Mouse (Mus musculus) midbrain, embryonic 10.5 days (tissue): Measurements from ENCODE around the gene Sprtn. TPM values are rescaled to one million over a fixed set of nuclear protein-coding genes. Genes with fewer than 3 reads are reported as not detected.

Source experiments
- DNase-seq: peaks from one replicate; pipeline ENCODE4 v3.0.0-alpha.2; 2017; ENCODE audit warnings: low spot score
- H3K27ac ChIP-seq: fragments of 300-500 bp; sonication (generic); replicated peaks from 2 replicates; pipeline ENCODE4 v1.5.1; 2016; ENCODE audit warnings: mild to moderate bottlenecking
- H3K27me3 ChIP-seq: fragments of 300-500 bp; sonication (generic); 2 replicates; pipeline ENCODE4 v1.6.1; 2016; ENCODE audit warnings: low read depth, mild to moderate bottlenecking; ENCODE audit not compliant: poor library complexity, severe bottlenecking
- H3K36me3 ChIP-seq: fragments of 300-500 bp; sonication (generic); 2 replicates; pipeline ENCODE4 v1.6.1; 2016; ENCODE audit warnings: mild to moderate bottlenecking, moderate library complexity
- H3K4me1 ChIP-seq: fragments of 300-500 bp; sonication (generic); 2 replicates; pipeline ENCODE4 v1.6.1; 2016
- H3K4me3 ChIP-seq: fragments of 300-500 bp; sonication (generic); 2 replicates; pipeline ENCODE4 v1.5.1; 2016; ENCODE audit warnings: mild to moderate bottlenecking, moderate library complexity
- H3K9me3 ChIP-seq: fragments of 300-500 bp; sonication (generic); replicated peaks from 2 replicates; pipeline ENCODE4 v1.6.1; 2016; ENCODE audit warnings: mild to moderate bottlenecking
- WGBS: fragments of 180-500 bp; shearing (Covaris S2); methylation state at CpG from one replicate; pipeline ENCODE4 v1.1.7; 2016; 5-methylcytosine and 5-hydroxymethylcytosine counted together
- polyA plus RNA-seq: library from polyadenylated mRNA; unstranded; fragments of >200 nt; fragmentation: Nextera tagmentation; extraction: Ambion mirVana; gene quantifications from 2 replicates; pipeline ENCODE4 v1.2.1, GENCODE M21; 2016

Gene Sprtn
- 10.6 and 14.7 TPM in 2 replicates for polyA plus RNA-seq

- Histone ChIP-seq H3K9me3 (no peaks in the 10 kb centered on the region), H3K36me3 (peaks cover 66% of the 10 kb centered on the region)
- WGBS = under 1% methylated on average over 114 of the region's 114 CpGs
These were observed at the start of gene Sprtn, which contains the start of gene Exoc8 for GRCm38 (mm10) chr8:124897386-124898250. Gene Sprtn, plus strand, starts transcription at chr8:124897886. Gene Exoc8, minus strand, starts transcription at chr8:124897705.

GRCm38 (mm10) chr8:124853511-124853910 lies 44.2 kb upstream of the Sprtn start:
- WGBS = 100% methylated on average over 1 of the region's 1 CpGs
- no peak overlapping the region for H3K4me3 ChIP-seq
- H3K27ac ChIP-seq = no peak overlapping the region
- H3K36me3 ChIP-seq = peaks cover 63% of the 10 kb centered on the region
- DNase-seq = no peak
- H3K9me3 ChIP-seq = peaks cover 45% of the 10 kb centered on the region
- H3K4me1 ChIP-seq = no peaks in the 10 kb centered on the region
- no peaks in the 10 kb centered on the region for H3K27me3 ChIP-seq

More at GRCm38 (mm10) chr8:124897386-124898250, at the start of gene Sprtn, which contains the start of gene Exoc8:
- peak; percentile 98 for DNase-seq
- Histone ChIP-seq H3K27ac (peak within 1 kb of the TSS; percentile 86), H3K4me1 (peaks cover 34% of the 10 kb centered on the region), H3K4me3 (peak within 1 kb of the TSS; percentile 97), H3K27me3 (no peaks in the 10 kb centered on the region)

GRCm38 (mm10) chr8:124859466-124859865 lies 38.2 kb upstream of the Sprtn start:
- Histone ChIP-seq H3K27ac (no peak overlapping the region), H3K9me3 (peaks cover 26% of the 10 kb centered on the region; the same call in 1 of the 2 replicates), H3K4me3 (no peak overlapping the region), H3K27me3 (no peaks in the 10 kb centered on the region), H3K4me1 (peaks cover 22% of the 10 kb centered on the region), H3K36me3 (peaks cover 71% of the 10 kb centered on the region)
- DNase-seq = no peak

- peaks cover 20% of the 10 kb centered on the region; the same call in 1 of the 2 replicates for H3K9me3 ChIP-seq
- no peak for DNase-seq
- 93% methylated on average over 3 of the region's 3 CpGs for WGBS
- peaks cover 24% of the 10 kb centered on the region for H3K4me1 ChIP-seq
- no peak overlapping the region for H3K27ac ChIP-seq
- H3K27me3 ChIP-seq = no peaks in the 10 kb centered on the region
- peaks cover 67% of the 10 kb centered on the region for H3K36me3 ChIP-seq
- H3K4me3 ChIP-seq = no peak overlapping the region
These were observed 37.5 kb upstream of the Sprtn start for GRCm38 (mm10) chr8:124860188-124860587.

GRCm38 (mm10) chr8:124862321-124863162 lies 35.1 kb upstream of the Sprtn start, which contains the start of the genes Gnpat and 2810004N23Rik:
Gene Gnpat, plus strand, starts transcription at chr8:124863033.
Gene 2810004N23Rik, minus strand, starts transcription at chr8:124863120.
- Histone ChIP-seq H3K27ac (peak within 1 kb of the TSS; percentile 98), H3K4me1 (peaks cover 27% of the 10 kb centered on the region), H3K36me3 (peaks cover 55% of the 10 kb centered on the region), H3K4me3 (peak within 1 kb of the TSS; percentile 93), H3K27me3 (no peaks in the 10 kb centered on the region), H3K9me3 (no peaks in the 10 kb centered on the region)
- WGBS = 2% methylated on average over 55 of the region's 55 CpGs
- DNase-seq = peak; percentile 96

GRCm38 (mm10) chr8:124863163-124863677 lies 34.5 kb upstream of the Sprtn start:
- Histone ChIP-seq H3K9me3 (no peaks in the 10 kb centered on the region), H3K4me1 (peaks cover 29% of the 10 kb centered on the region), H3K27me3 (no peaks in the 10 kb centered on the region), H3K4me3 (peak overlapping the region; percentile 93), H3K27ac (peak overlapping the region; percentile 98), H3K36me3 (peaks cover 49% of the 10 kb centered on the region)
- WGBS = under 1% methylated on average over 33 of the region's 33 CpGs
- no peak for DNase-seq

- Histone ChIP-seq H3K9me3 (no peaks in the 10 kb centered on the region), H3K4me1 (peaks cover 34% of the 10 kb centered on the region), H3K36me3 (peaks cover 44% of the 10 kb centered on the region), H3K27me3 (no peaks in the 10 kb centered on the region), H3K27ac (peak overlapping the region; percentile 98), H3K4me3 (peak overlapping the region; percentile 93)
- 28% methylated on average over 8 of the region's 8 CpGs for WGBS
- no peak for DNase-seq
These were observed 34.0 kb upstream of the Sprtn start for GRCm38 (mm10) chr8:124863729-124864128.

GRCm38 (mm10) chr8:124866669-124867068 lies 31.0 kb upstream of the Sprtn start:
- Histone ChIP-seq H3K4me1 (peaks cover 29% of the 10 kb centered on the region), H3K4me3 (no peak overlapping the region), H3K27ac (no peak overlapping the region), H3K27me3 (no peaks in the 10 kb centered on the region), H3K9me3 (no peaks in the 10 kb centered on the region), H3K36me3 (peaks cover 34% of the 10 kb centered on the region)
- 84% methylated on average over 3 of the region's 3 CpGs for WGBS
- no peak for DNase-seq

GRCm38 (mm10) chr8:124867126-124867525 lies 30.6 kb upstream of the Sprtn start:
- Histone ChIP-seq H3K4me1 (peaks cover 25% of the 10 kb centered on the region), H3K27me3 (no peaks in the 10 kb centered on the region), H3K27ac (no peak overlapping the region), H3K4me3 (no peak overlapping the region), H3K36me3 (peaks cover 38% of the 10 kb centered on the region), H3K9me3 (no peaks in the 10 kb centered on the region)
- DNase-seq = no peak
- 89% methylated on average over 2 of the region's 2 CpGs for WGBS

- Histone ChIP-seq H3K27me3 (no peaks in the 10 kb centered on the region), H3K36me3 (peaks cover 64% of the 10 kb centered on the region), H3K4me1 (peaks cover 11% of the 10 kb centered on the region; the same call in 1 of the 2 replicates), H3K4me3 (no peak overlapping the region), H3K27ac (no peak overlapping the region), H3K9me3 (no peaks in the 10 kb centered on the region)
- 92% methylated on average over 6 of the region's 6 CpGs for WGBS
- DNase-seq = no peak
These were observed 28.0 kb upstream of the Sprtn start for GRCm38 (mm10) chr8:124869708-124870107.

GRCm38 (mm10) chr8:124871474-124871873 lies 26.2 kb upstream of the Sprtn start:
- H3K27me3 ChIP-seq = no peaks in the 10 kb centered on the region
- 95% methylated on average over 7 of the region's 7 CpGs for WGBS
- H3K27ac ChIP-seq = no peak overlapping the region
- DNase-seq = no peak
- H3K36me3 ChIP-seq = peaks cover 71% of the 10 kb centered on the region
- no peaks in the 10 kb centered on the region for H3K9me3 ChIP-seq
- peaks cover 11% of the 10 kb centered on the region; the same call in 1 of the 2 replicates for H3K4me1 ChIP-seq
- no peak overlapping the region for H3K4me3 ChIP-seq

GRCm38 (mm10) chr8:124872081-124872480 lies 25.6 kb upstream of the Sprtn start:
- Histone ChIP-seq H3K4me3 (no peak overlapping the region), H3K27me3 (no peaks in the 10 kb centered on the region), H3K9me3 (no peaks in the 10 kb centered on the region), H3K27ac (no peak overlapping the region), H3K4me1 (peaks cover 11% of the 10 kb centered on the region; the same call in 1 of the 2 replicates), H3K36me3 (peaks cover 76% of the 10 kb centered on the region)
- 94% methylated on average over 7 of the region's 7 CpGs for WGBS
- no peak for DNase-seq
